Mouse (Mus musculus): ENCODE measurements at regions not wholly inside any gene's neighbourhood (a gene's known extent, or its start where the extent isn't known, plus 50 kb on each side); places are given as distances from the start of the nearest gene placed in this dataset.
A peak's percentile ranks its signal among the peaks of the same experiment; 100 is the strongest.

GRCm38 (mm10) chr14:74112603-74113002 lies 451.6 kb downstream of the Gm21750 start:
- Histone ChIP-seq H3K27me3 (ENCODE audit: control insufficient read depth, insufficient read depth, low read depth, low read length) (no peaks in the 10 kb centered on the region), H3K36me3 (ENCODE audit: control insufficient read depth, insufficient read depth, low read length) (no peaks in the 10 kb centered on the region), H3K9me3 (replicated peaks; ENCODE audit: control insufficient read depth, low read length, poor library complexity, severe bottlenecking) (0 out of 2 replicates have a peak, but pooled peaks cover 3% of the 10 kb centered on the region), H3K4me1 (ENCODE audit: control insufficient read depth, insufficient read depth, low read length) (peaks cover 7% of the 10 kb centered on the region), H3K27ac (ENCODE audit: low read length) (no peak overlapping the region; the same call in 1 of the 2 replicates), H3K4me3 (ENCODE audit: low read depth, low read length) (no peak overlapping the region), H3K4me2 (ENCODE audit: low read length) (peak overlapping the region; percentile 36; the same call in 1 of the 2 replicates), H3K9ac (ENCODE audit: low read depth, low read length) (no peak overlapping the region)
- WGBS = 70% methylated on average over 2 of the region's 2 CpGs
- peak; percentile 70; the same call in 1 of the 2 replicates for ATAC-seq

GRCm38 (mm10) chr14:74113116-74113515 lies 452.1 kb downstream of the Gm21750 start:
- Histone ChIP-seq H3K27me3 (ENCODE audit: control insufficient read depth, insufficient read depth, low read depth, low read length) (no peaks in the 10 kb centered on the region), H3K4me3 (ENCODE audit: low read depth, low read length) (no peak overlapping the region; the same call in 1 of the 2 replicates), H3K4me1 (ENCODE audit: control insufficient read depth, insufficient read depth, low read length) (peaks cover 7% of the 10 kb centered on the region), H3K36me3 (ENCODE audit: control insufficient read depth, insufficient read depth, low read length) (no peaks in the 10 kb centered on the region), H3K27ac (ENCODE audit: low read length) (peak overlapping the region; percentile 61), H3K4me2 (ENCODE audit: low read length) (peak overlapping the region; percentile 36), H3K9ac (ENCODE audit: low read depth, low read length) (no peak overlapping the region), H3K9me3 (replicated peaks; ENCODE audit: control insufficient read depth, low read length, poor library complexity, severe bottlenecking) (0 out of 2 replicates have a peak, but pooled peaks cover 3% of the 10 kb centered on the region)
- 35% methylated on average over 5 of the region's 5 CpGs for WGBS
- peak; percentile 97 for ATAC-seq

DNA sequence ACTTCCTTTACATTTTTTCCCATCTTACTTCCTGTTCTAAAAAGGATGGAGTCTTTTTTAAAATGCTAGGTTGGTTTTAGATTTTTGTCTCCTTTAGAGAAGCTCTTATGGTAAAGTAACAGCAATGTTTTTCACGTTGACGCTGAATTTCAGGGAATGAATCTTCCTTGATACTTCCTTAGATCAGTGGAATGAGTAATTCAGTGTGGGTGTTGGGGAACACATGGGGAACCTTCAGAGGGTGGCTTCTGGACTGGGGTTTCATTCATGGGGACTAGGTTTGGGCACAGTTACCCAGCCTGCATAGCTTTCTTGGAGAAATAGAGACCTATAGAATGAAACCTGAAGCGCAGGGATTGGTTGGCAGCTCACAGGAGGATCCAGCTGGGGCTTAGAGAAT lies 452.5 kb downstream of the Gm21750 start:
- WGBS = 76% methylated on average over 3 of the region's 3 CpGs
- no peak overlapping the region for H3K4me3 ChIP-seq (ENCODE audit: low read depth, low read length)
- 0 out of 2 replicates have a peak, but pooled peaks cover 3% of the 10 kb centered on the region for H3K9me3 ChIP-seq (replicated peaks; ENCODE audit: control insufficient read depth, low read length, poor library complexity, severe bottlenecking)
- H3K27ac ChIP-seq (ENCODE audit: low read length) = no peak overlapping the region
- no peaks in the 10 kb centered on the region for H3K27me3 ChIP-seq (ENCODE audit: control insufficient read depth, insufficient read depth, low read depth, low read length)
- peaks cover 7% of the 10 kb centered on the region for H3K4me1 ChIP-seq (ENCODE audit: control insufficient read depth, insufficient read depth, low read length)
- 0 out of 2 replicates have a peak overlapping the region, but pooled peaks have one; percentile 14 for H3K9ac ChIP-seq (ENCODE audit: low read depth, low read length)
- no peak overlapping the region for H3K4me2 ChIP-seq (ENCODE audit: low read length)
- ATAC-seq = no peak
- H3K36me3 ChIP-seq (ENCODE audit: control insufficient read depth, insufficient read depth, low read length) = no peaks in the 10 kb centered on the region

DNA sequence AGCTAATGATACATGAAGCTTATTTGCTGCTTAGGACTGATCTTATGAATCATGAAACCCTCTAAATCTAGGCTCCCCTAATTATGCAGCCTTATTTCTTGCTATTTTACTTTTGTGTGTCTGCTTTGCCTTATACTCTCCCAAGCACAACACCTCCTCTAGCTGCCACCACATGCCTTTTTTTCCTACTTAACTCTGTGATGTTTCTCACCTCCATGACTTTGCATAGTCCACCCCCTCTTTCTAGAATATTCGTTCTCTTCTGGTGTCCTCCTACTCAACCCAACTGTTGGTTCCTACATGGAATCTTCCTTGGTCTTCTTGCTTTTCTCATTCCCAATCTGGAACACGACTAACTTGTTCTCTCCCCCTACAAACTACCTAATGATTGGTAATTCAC lies 456.7 kb downstream of the Gm21750 start:
- peaks cover 7% of the 10 kb centered on the region for H3K4me1 ChIP-seq (ENCODE audit: control insufficient read depth, insufficient read depth, low read length)
- no peak for ATAC-seq
- WGBS = 79% methylated on average over 2 of the region's 2 CpGs
- 0 out of 2 replicates have a peak, but pooled peaks cover 3% of the 10 kb centered on the region for H3K9me3 ChIP-seq (replicated peaks; ENCODE audit: control insufficient read depth, low read length, poor library complexity, severe bottlenecking)
- H3K36me3 ChIP-seq (ENCODE audit: control insufficient read depth, insufficient read depth, low read length) = no peaks in the 10 kb centered on the region
- H3K27me3 ChIP-seq (ENCODE audit: control insufficient read depth, insufficient read depth, low read depth, low read length) = no peaks in the 10 kb centered on the region
- no peak overlapping the region for H3K4me3 ChIP-seq (ENCODE audit: low read depth, low read length)
- no peak overlapping the region for H3K27ac ChIP-seq (ENCODE audit: low read length)
- no peak overlapping the region for H3K9ac ChIP-seq (ENCODE audit: low read depth, low read length)
- H3K4me2 ChIP-seq (ENCODE audit: low read length) = no peak overlapping the region

GRCm38 (mm10) chr14:74145202-74145700 lies 484.2 kb downstream of the Gm21750 start:
- Histone ChIP-seq H3K9ac (ENCODE audit: low read depth, low read length) (no peak overlapping the region), H3K9me3 (replicated peaks; ENCODE audit: control insufficient read depth, low read length, poor library complexity, severe bottlenecking) (no peaks in the 10 kb centered on the region), H3K4me3 (ENCODE audit: low read depth, low read length) (no peak overlapping the region), H3K27me3 (ENCODE audit: control insufficient read depth, insufficient read depth, low read depth, low read length) (no peaks in the 10 kb centered on the region), H3K4me2 (ENCODE audit: low read length) (no peak overlapping the region), H3K27ac (ENCODE audit: low read length) (no peak overlapping the region), H3K36me3 (ENCODE audit: control insufficient read depth, insufficient read depth, low read length) (no peaks in the 10 kb centered on the region), H3K4me1 (ENCODE audit: control insufficient read depth, insufficient read depth, low read length) (no peaks in the 10 kb centered on the region)
- ATAC-seq = no peak
- WGBS = 59% methylated on average over 4 of the region's 4 CpGs

- Histone ChIP-seq H3K4me1 (ENCODE audit: control insufficient read depth, insufficient read depth, low read length) (no peaks in the 10 kb centered on the region), H3K9me3 (replicated peaks; ENCODE audit: control insufficient read depth, low read length, poor library complexity, severe bottlenecking) (no peaks in the 10 kb centered on the region), H3K4me3 (ENCODE audit: low read depth, low read length) (no peak overlapping the region), H3K27ac (ENCODE audit: low read length) (no peak overlapping the region), H3K4me2 (ENCODE audit: low read length) (no peak overlapping the region), H3K27me3 (ENCODE audit: control insufficient read depth, insufficient read depth, low read depth, low read length) (no peaks in the 10 kb centered on the region), H3K9ac (ENCODE audit: low read depth, low read length) (no peak overlapping the region), H3K36me3 (ENCODE audit: control insufficient read depth, insufficient read depth, low read length) (no peaks in the 10 kb centered on the region)
- ATAC-seq = no peak
- WGBS = 90% methylated on average over 2 of the region's 2 CpGs
Measured at GRCm38 (mm10) chr14:74166221-74166620, 474.4 kb upstream of the Htr2a start.

GRCm38 (mm10) chr14:74169131-74169875 lies 471.3 kb upstream of the Htr2a start:
- Histone ChIP-seq H3K27ac (ENCODE audit: low read length) (no peak overlapping the region), H3K4me1 (ENCODE audit: control insufficient read depth, insufficient read depth, low read length) (no peaks in the 10 kb centered on the region), H3K27me3 (ENCODE audit: control insufficient read depth, insufficient read depth, low read depth, low read length) (no peaks in the 10 kb centered on the region), H3K4me3 (ENCODE audit: low read depth, low read length) (no peak overlapping the region), H3K4me2 (ENCODE audit: low read length) (no peak overlapping the region), H3K9me3 (replicated peaks; ENCODE audit: control insufficient read depth, low read length, poor library complexity, severe bottlenecking) (no peaks in the 10 kb centered on the region), H3K36me3 (ENCODE audit: control insufficient read depth, insufficient read depth, low read length) (no peaks in the 10 kb centered on the region), H3K9ac (ENCODE audit: low read depth, low read length) (no peak overlapping the region)
- 91% methylated on average over 2 of the region's 2 CpGs for WGBS
- ATAC-seq = no peak

DNA sequence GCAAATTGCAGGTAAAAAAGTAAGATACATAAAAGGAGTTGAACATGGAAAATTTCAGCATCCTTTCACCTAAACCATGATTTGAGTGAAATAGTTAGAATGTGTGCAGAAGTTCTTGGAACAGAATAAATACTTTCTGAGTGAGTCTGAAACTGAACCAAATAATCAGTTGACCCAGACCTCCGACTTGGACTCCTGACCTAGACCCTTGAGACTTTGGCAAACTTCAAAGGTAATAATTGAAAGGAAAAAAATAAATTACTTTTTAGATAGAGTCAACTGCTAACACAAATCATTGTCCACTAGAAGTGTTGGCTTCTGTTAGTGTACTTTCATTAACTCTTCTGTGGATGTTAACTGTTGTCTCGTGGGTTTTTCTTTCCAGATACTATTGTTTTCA lies 460.6 kb upstream of the Htr2a start:
- Histone ChIP-seq H3K36me3 (ENCODE audit: control insufficient read depth, insufficient read depth, low read length) (no peaks in the 10 kb centered on the region), H3K4me3 (ENCODE audit: low read depth, low read length) (no peak overlapping the region), H3K4me2 (ENCODE audit: low read length) (no peak overlapping the region), H3K27me3 (ENCODE audit: control insufficient read depth, insufficient read depth, low read depth, low read length) (no peaks in the 10 kb centered on the region), H3K9ac (ENCODE audit: low read depth, low read length) (no peak overlapping the region), H3K27ac (ENCODE audit: low read length) (no peak overlapping the region), H3K4me1 (ENCODE audit: control insufficient read depth, insufficient read depth, low read length) (no peaks in the 10 kb centered on the region), H3K9me3 (replicated peaks; ENCODE audit: control insufficient read depth, low read length, poor library complexity, severe bottlenecking) (no peaks in the 10 kb centered on the region)
- WGBS = 91% methylated on average over 2 of the region's 2 CpGs
- no peak for ATAC-seq

DNA sequence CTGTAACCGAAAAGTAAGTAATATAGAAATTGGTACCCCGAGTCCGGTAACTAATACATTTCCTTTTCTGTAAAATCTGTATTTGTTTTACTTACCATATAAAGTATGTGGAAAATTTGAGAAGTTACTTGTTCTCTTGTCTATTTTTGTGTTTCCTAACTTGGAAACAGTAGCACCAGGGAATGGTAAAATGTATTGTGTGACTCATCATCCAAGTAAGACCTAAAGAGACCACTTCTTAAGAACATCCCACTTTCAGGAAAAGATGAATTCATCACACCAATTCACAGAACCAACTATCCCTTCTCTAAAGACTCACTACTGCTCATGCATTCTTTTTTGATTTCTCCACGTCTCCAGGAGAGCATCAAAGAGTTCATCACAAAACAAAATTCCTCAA lies 457.6 kb upstream of the Htr2a start:
- H3K36me3 ChIP-seq (ENCODE audit: control insufficient read depth, insufficient read depth, low read length) = no peaks in the 10 kb centered on the region
- 85% methylated on average over 4 of the region's 4 CpGs for WGBS
- H3K9me3 ChIP-seq (replicated peaks; ENCODE audit: control insufficient read depth, low read length, poor library complexity, severe bottlenecking) = no peaks in the 10 kb centered on the region
- H3K4me1 ChIP-seq (ENCODE audit: control insufficient read depth, insufficient read depth, low read length) = no peaks in the 10 kb centered on the region
- no peak overlapping the region for H3K9ac ChIP-seq (ENCODE audit: low read depth, low read length)
- H3K4me3 ChIP-seq (ENCODE audit: low read depth, low read length) = no peak overlapping the region
- ATAC-seq = no peak
- H3K4me2 ChIP-seq (ENCODE audit: low read length) = no peak overlapping the region
- H3K27me3 ChIP-seq (ENCODE audit: control insufficient read depth, insufficient read depth, low read depth, low read length) = no peaks in the 10 kb centered on the region
- H3K27ac ChIP-seq (ENCODE audit: low read length) = no peak overlapping the region

All from midbrain, embryonic 16.5 days (tissue).